Mouse (Mus musculus): ENCODE data around the gene D8Ertd738e. TPM values are rescaled to one million over a fixed set of nuclear protein-coding genes. Genes with fewer than 3 reads are reported as not detected.

The D8Ertd738e gene
- polyA plus RNA-seq, 1 experiment from 2014 or later, result 280 TPM

- peak within 1 kb of the TSS; percentile 83 for H3K9ac ChIP-seq (replicated peaks)
- H3K4me1 ChIP-seq, result peaks cover 12% of the 10 kb centered on the region
- peak within 1 kb of the TSS; percentile 84 for H3K27ac ChIP-seq (replicated peaks)
- H3K4me2 ChIP-seq, result peak within 1 kb of the TSS; percentile 75
- peak; percentile 99 for ATAC-seq (ENCODE audit: low FRiP score)
- H3K9me3 ChIP-seq (replicated peaks), result no peaks in the 10 kb centered on the region
- no peaks in the 10 kb centered on the region for H3K27me3 ChIP-seq (replicated peaks)
- H3K36me3 ChIP-seq, result peaks cover 18% of the 10 kb centered on the region
- under 1% methylated on average over 44 of the region's 44 CpGs for WGBS
- peak within 1 kb of the TSS; percentile 68 for H3K4me3 ChIP-seq (replicated peaks)
Observed at GRCm38 (mm10) chr8:84269950-84270773, 20.6 kb upstream of the D8Ertd738e start, which contains the start of gene Ccdc130. Ccdc130 (minus strand) TSS chr8:84270380.

GRCm38 (mm10) chr8:84261098-84261497 is 11.6 kb upstream of the D8Ertd738e start:
- Histone ChIP-seq H3K4me1 (peaks cover 16% of the 10 kb centered on the region), H3K27me3 (replicated peaks) (no peaks in the 10 kb centered on the region), H3K9ac (replicated peaks) (no peak overlapping the region), H3K27ac (replicated peaks) (no peak overlapping the region), H3K36me3 (peaks cover 79% of the 10 kb centered on the region), H3K9me3 (replicated peaks) (no peaks in the 10 kb centered on the region), H3K4me2 (no peak overlapping the region), H3K4me3 (replicated peaks) (no peak overlapping the region)
- 95% methylated on average over 4 of the region's 4 CpGs for WGBS
- no peak for ATAC-seq (ENCODE audit: low FRiP score)

DNA sequence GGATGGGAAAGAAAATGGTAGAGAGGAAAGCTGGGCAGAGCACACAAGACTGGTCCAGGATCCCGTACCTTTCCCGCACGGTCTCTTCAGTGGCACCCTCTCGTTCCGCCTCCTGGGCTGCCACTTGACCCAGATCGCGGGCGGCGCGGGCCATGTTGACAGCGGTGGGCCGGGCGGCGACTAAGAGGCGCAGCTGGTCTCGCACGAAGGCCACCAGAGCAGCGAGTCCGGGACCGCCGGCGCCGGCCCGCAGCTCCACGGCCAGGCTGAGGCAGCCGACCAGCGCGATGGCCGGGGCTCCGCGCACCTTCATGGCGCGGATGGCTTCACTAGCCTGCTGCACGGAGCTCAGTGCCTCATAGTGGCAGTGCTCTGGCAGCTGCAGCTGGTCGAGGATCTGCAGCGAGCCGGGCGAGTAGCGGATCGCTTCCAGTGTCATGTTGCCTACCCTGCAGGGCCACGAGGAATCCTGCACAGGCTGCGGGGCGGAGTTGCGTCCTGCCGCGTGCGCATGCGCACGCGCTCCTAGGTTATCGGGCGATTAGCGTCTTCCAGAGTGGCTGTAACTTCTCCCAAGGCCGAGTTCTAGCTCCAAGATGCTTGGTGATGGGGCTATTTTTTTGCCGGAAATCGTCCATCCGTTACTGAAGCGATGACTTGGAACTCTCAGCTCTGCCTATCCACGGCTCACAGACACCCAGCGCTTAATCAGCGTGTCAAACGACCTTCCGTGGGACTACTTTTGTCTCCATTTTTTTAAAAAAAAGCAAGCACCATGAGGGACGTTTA is 7.5 kb upstream of the D8Ertd738e start, which contains the start of gene Mri1:
Gene Mri1 (minus strand): TSS at position 505 of the 789 bp plus-strand sequence.
- peaks cover 20% of the 10 kb centered on the region for H3K4me1 ChIP-seq
- peak; percentile 87 for ATAC-seq (ENCODE audit: low FRiP score)
- WGBS, result under 1% methylated on average over 63 of the region's 64 CpGs
- H3K9me3 ChIP-seq (replicated peaks), result no peaks in the 10 kb centered on the region
- H3K9ac ChIP-seq (replicated peaks), result peak within 1 kb of the TSS; percentile 85
- peak within 1 kb of the TSS; percentile 94 for H3K4me2 ChIP-seq
- H3K27me3 ChIP-seq (replicated peaks), result no peaks in the 10 kb centered on the region
- peaks cover 70% of the 10 kb centered on the region for H3K36me3 ChIP-seq
- peak within 1 kb of the TSS; percentile 93 for H3K27ac ChIP-seq (replicated peaks)
- H3K4me3 ChIP-seq (replicated peaks), result peak within 1 kb of the TSS; percentile 78

GRCm38 (mm10) chr8:84256458-84256821 is 6.9 kb upstream of the D8Ertd738e start:
- 14% methylated on average over 6 of the region's 6 CpGs for WGBS
- ATAC-seq (ENCODE audit: low FRiP score), result peak; percentile 36; the same call in 1 of the 2 replicates

DNA sequence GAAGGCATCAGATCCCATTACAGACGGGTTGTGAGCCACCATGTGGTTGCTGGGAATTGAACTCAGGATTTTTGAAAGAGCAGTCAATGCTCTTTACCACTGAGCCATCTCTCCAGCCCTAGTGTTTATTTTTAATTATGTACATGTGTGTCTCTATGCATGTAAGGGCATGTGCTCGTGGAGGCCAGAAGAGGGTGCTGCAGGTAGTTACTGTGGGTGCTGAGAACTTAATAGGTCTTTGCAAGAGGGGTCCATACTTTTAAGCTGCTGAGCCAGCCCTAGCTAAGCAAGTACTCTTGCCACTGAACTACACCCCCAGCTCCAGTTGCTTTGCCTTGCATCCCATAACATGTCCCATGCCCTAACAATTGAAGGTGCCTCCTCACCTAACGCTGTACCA is 6.3 kb upstream of the D8Ertd738e start:
- Histone ChIP-seq H3K27ac (replicated peaks) (peak overlapping the region; percentile 93; the same call in 1 of the 2 replicates), H3K4me3 (replicated peaks) (peak overlapping the region; percentile 78), H3K9me3 (replicated peaks) (no peaks in the 10 kb centered on the region), H3K4me2 (peak overlapping the region; percentile 94), H3K36me3 (peaks cover 70% of the 10 kb centered on the region), H3K9ac (replicated peaks) (peak overlapping the region; percentile 85), H3K27me3 (replicated peaks) (no peaks in the 10 kb centered on the region), H3K4me1 (peaks cover 20% of the 10 kb centered on the region)
- 84% methylated on average over 3 of the region's 3 CpGs for WGBS
- ATAC-seq (ENCODE audit: low FRiP score), result no peak

More at GRCm38 (mm10) chr8:84256458-84256821, 6.9 kb upstream of the D8Ertd738e start:
- H3K4me3 ChIP-seq (replicated peaks), result peak overlapping the region; percentile 78
- peak overlapping the region; percentile 85 for H3K9ac ChIP-seq (replicated peaks)
- peaks cover 20% of the 10 kb centered on the region for H3K4me1 ChIP-seq
- no peaks in the 10 kb centered on the region for H3K27me3 ChIP-seq (replicated peaks)
- no peaks in the 10 kb centered on the region for H3K9me3 ChIP-seq (replicated peaks)
- H3K36me3 ChIP-seq, result peaks cover 70% of the 10 kb centered on the region
- peak overlapping the region; percentile 94 for H3K4me2 ChIP-seq
- H3K27ac ChIP-seq (replicated peaks), result peak overlapping the region; percentile 93

DNA sequence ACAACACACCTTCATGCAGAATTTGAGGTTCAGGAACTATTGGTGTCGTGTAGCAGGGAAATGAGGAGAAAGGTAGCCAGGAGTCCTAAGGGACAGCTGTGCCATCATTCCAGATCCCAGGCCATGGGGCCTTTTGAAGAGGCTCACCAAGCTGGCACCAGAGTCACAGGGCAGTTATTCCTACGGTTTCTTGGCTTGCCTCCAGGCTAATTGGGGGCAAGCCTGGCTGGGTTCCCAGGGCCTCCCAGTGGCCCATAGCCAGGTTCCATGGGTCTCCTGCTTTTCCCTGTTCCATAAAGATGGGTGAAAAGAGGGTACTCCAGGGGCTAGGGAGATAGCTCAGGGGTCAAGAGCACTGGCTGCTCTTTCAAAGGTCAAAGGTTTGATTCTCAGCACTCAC is 7.7 kb downstream of the D8Ertd738e start:
- Histone ChIP-seq H3K9ac (replicated peaks) (no peak overlapping the region), H3K4me3 (replicated peaks) (no peak overlapping the region), H3K27ac (replicated peaks) (no peak overlapping the region), H3K4me1 (peaks cover 15% of the 10 kb centered on the region), H3K27me3 (replicated peaks) (no peaks in the 10 kb centered on the region), H3K9me3 (replicated peaks) (no peaks in the 10 kb centered on the region), H3K4me2 (no peak overlapping the region), H3K36me3 (peaks cover 30% of the 10 kb centered on the region)
- no peak for ATAC-seq (ENCODE audit: low FRiP score)
- 51% methylated on average over 2 of the region's 2 CpGs for WGBS

GRCm38 (mm10) chr8:84241167-84241566 is 8.4 kb downstream of the D8Ertd738e start:
- ATAC-seq (ENCODE audit: low FRiP score), result no peak
- 64% methylated on average over 6 of the region's 6 CpGs for WGBS
- Histone ChIP-seq H3K36me3 (peaks cover 24% of the 10 kb centered on the region), H3K4me2 (no peak overlapping the region), H3K4me1 (peaks cover 16% of the 10 kb centered on the region), H3K9ac (replicated peaks) (no peak overlapping the region), H3K27ac (replicated peaks) (no peak overlapping the region), H3K9me3 (replicated peaks) (no peaks in the 10 kb centered on the region), H3K27me3 (replicated peaks) (no peaks in the 10 kb centered on the region), H3K4me3 (replicated peaks) (no peak overlapping the region)

GRCm38 (mm10) chr8:84237542-84238229 is 11.8 kb downstream of the D8Ertd738e start:
- H3K27ac ChIP-seq (replicated peaks), result peak overlapping the region; percentile 89
- H3K27me3 ChIP-seq (replicated peaks), result no peaks in the 10 kb centered on the region
- no peaks in the 10 kb centered on the region for H3K9me3 ChIP-seq (replicated peaks)
- peak overlapping the region; percentile 65 for H3K4me3 ChIP-seq (replicated peaks)
- peaks cover 40% of the 10 kb centered on the region for H3K4me1 ChIP-seq
- H3K36me3 ChIP-seq, result peaks cover 8% of the 10 kb centered on the region; the same call in 1 of the 2 replicates
- peak overlapping the region; percentile 68 for H3K4me2 ChIP-seq
- ATAC-seq (ENCODE audit: low FRiP score), result peak; percentile 7
- peak overlapping the region; percentile 66 for H3K9ac ChIP-seq (replicated peaks)
- 19% methylated on average over 19 of the region's 19 CpGs for WGBS

- peak; percentile 98 for ATAC-seq (ENCODE audit: low FRiP score)
- under 1% methylated on average over 35 of the region's 35 CpGs for WGBS
- peak within 1 kb of the TSS; percentile 65 for H3K4me3 ChIP-seq (replicated peaks)
- H3K36me3 ChIP-seq, result peaks cover 8% of the 10 kb centered on the region; the same call in 1 of the 2 replicates
- H3K4me1 ChIP-seq, result peaks cover 40% of the 10 kb centered on the region
- peak within 1 kb of the TSS; percentile 89 for H3K27ac ChIP-seq (replicated peaks)
- peak within 1 kb of the TSS; percentile 84 for H3K9ac ChIP-seq (replicated peaks)
- H3K27me3 ChIP-seq (replicated peaks), result no peaks in the 10 kb centered on the region
- peak within 1 kb of the TSS; percentile 84 for H3K4me2 ChIP-seq
- no peaks in the 10 kb centered on the region for H3K9me3 ChIP-seq (replicated peaks)
Observed at GRCm38 (mm10) chr8:84236998-84237473, 12.5 kb downstream of the D8Ertd738e start, which contains the start of gene Zswim4. Zswim4 (minus strand) TSS chr8:84237055.

DNA sequence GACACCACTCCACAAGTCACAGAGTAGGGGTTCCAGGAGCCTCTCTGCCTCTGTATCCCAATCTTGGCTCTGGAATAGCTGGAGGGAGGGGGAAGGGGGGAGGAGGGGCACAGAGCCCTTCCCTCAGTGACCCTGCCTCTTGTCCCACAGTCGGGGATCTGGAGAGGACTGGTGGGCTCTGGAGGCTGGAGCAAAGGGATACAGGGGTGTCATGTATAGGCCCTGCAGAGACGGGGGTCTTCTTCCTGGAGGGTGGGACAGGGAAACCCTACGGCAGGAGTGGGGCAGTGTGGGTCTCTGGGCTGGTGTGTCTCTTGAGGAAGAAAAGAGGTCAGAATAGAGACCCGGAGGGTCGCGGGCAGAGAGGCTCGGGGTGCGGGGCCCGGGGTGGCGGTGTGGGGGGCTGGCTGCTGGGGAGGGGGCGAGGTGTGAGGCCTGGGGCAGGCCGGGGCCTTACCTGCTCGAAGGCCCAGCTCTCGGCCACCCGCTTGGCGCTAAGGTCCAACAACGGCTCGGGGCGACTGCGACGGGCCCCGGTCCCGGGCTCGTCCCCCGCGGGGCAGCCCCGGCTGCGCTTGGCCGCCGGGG is 13.0 kb downstream of the D8Ertd738e start:
- Histone ChIP-seq H3K36me3 (peaks cover 13% of the 10 kb centered on the region), H3K4me3 (replicated peaks) (peak overlapping the region; percentile 65), H3K27me3 (replicated peaks) (no peaks in the 10 kb centered on the region), H3K9ac (replicated peaks) (peak overlapping the region; percentile 84), H3K4me1 (peaks cover 36% of the 10 kb centered on the region), H3K4me2 (peak overlapping the region; percentile 84), H3K9me3 (replicated peaks) (no peaks in the 10 kb centered on the region), H3K27ac (replicated peaks) (peak overlapping the region; percentile 72)
- peak; percentile 31 for ATAC-seq (ENCODE audit: low FRiP score)
- WGBS, result 1% methylated on average over 21 of the region's 30 CpGs
